Mouse (Mus musculus) mammary gland, adult 2 months (tissue): ENCODE measurements around the gene Rad51d. TPM values are rescaled to one million over a fixed set of nuclear protein-coding genes. Genes with fewer than 3 reads are reported as not detected.

Source experiments
- polyA plus RNA-seq: library from polyadenylated mRNA; depleted of rRNA; stranded (reverse); fragments of >200 nt; gene quantifications from 2 replicates; pipeline ENCODE4 v1.2.3, GENCODE M21; 2012; ENCODE audit warnings: low replicate concordance; rRNA removed

The Rad51d gene
- polyA plus RNA-seq = 19.5 and 19.6 TPM in 2 replicates

DNA sequence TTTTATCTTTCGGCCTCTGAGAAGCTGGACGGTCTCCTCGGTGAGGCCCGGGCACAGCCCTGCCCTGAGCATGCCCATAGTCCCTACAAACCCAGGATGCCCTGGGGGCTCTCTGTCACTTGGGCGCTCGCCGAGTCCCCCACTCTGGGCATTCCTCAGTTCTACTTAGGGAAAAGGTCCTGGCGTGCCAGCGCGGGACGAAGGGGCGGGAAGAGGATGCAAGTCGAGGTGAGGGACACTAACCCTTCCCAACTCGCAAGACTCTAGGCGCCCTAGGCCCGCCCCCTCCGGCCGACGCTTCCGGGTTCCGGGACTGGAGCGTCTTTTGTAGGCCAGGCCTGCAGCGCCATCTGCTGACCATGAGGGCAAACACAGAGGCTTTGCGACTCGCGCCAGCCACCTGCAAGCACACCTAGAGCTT lies at the start of gene Rad51d:
Gene Rad51d (minus strand): TSS at position 273 of the 421 bp plus-strand sequence.

DNA sequence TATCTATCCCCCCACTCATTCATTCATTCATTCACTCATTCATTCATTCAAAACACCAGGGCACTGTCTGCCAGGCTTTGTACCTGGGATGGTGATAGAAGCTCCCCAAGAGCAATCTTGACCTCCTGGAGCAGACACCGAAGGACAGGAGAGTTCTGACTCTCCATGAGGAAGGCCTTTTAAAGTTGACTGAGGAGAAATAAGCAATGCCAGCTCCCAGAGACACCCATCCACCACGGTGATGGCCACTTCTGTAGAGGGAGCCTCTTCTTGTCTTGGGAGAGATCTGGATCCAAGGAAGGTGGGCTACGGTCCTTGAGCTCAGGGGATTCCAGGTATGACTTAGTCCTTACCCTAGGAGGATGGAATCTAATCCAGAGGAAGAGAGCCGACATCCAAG lies 19.8 kb upstream of the Rad51d start, which contains the start of gene Unc45b:
Gene Unc45b (plus strand): TSS at position 301 of the 400 bp plus-strand sequence.

DNA sequence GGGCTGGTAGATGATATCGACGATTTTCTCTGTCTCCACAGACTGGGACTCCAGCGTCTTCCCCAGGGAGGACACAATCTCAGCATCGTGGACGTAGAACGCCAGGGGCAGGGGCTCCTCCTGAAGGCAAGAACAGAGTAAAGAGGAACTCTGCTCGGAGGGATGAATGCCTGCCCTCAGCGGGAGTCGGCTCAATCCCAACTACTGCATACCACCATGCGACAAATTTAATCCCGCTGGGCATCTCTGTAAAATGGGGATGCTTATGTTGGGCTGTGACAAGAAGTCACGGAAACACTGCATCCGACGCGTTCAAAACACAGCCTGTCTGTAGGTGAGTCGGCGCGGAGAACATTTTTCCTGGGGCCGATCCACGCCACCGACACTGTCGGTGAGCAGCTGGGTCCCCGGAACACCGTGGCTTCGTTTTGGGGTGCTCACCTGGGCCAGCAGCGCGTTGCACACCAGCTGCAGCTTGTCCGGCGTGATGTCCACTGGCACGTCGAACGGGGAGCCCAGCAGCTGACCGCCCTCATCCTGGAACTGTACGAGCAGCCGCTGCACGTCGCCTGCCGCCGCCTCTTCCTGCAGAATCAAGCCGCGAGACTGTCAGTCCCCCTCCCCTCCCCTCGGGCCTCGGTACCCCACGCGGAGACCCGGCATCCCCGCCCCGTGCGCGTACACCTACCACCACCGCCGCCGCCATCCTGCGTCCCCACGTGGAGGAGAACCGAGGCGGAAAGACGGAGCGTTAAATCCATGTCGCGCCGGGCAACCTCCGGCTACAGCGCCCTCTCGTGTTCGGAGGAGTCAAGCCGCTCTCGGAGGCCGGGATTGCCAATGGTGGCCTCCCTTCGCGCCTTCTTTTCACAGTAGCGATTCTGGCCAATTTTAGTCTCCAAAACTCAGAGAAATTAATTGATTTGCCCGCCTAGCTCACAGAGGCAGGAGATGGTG lies 17.5 kb upstream of the Rad51d start, which contains the start of gene Nle1:
Gene Nle1 (minus strand): TSS at position 761 of the 957 bp plus-strand sequence.

DNA sequence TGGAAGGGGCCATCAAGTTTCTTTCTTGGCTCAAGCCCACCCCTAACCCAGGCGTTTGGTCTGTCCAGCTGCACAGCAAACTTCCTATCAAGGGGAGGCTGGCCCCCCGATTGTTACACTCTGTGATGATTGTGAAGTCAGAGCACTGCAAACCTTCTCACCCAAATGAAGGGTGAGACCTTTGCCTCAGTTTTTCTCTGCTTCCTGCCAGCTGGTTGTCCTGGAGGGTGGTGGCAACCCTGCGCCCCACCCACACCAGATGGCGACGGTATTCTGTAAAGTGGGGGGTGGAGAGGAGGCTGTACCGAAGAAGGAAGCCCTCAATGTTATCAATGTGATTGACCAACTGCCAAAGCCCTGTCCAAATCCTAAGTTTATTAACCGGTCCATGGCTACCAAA lies 1.5 kb upstream of the Rad51d start, which contains the start of gene Fndc8:
Gene Fndc8 (plus strand): TSS at position 189 of the 400 bp plus-strand sequence.

DNA sequence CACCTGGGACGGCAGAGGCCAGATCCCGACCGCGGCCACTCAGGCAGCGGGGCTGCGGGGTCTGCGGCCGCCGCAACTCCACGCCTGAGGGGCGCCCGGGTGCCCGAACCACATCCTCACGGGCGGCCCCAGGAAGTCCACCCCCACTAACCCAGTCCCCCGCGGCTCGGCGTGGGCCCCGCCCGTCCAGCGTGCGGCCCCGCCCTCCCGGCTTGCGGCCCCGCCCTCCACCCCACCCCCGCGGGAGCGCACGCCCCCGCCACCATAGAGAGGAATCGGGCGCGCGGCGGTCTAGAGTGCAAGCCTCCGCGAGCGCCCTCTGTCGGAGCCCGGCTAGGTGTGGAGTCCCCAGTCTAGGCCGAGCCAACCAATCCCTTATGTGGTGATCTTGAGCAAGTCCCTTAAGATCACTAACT lies 19.4 kb downstream of the Rad51d start, which contains the start of gene Rffl:
Gene Rffl (minus strand): TSS at position 180 of the 416 bp plus-strand sequence.

Other genes starting within 250 kb of the Rad51d start
- 0.16 and 0.33 TPM in 2 replicates for gene Cct6b, start 126.3 kb downstream of the Rad51d start, polyA plus RNA-seq
- gene Zfp830, start 126.3 kb downstream of the Rad51d start, polyA plus RNA-seq = 3.3 and 4.4 TPM in 2 replicates
- gene Lig3, start 109.5 kb downstream of the Rad51d start, polyA plus RNA-seq = 12.5 and 18.0 TPM in 2 replicates
- 12.6 and 19.4 TPM in 2 replicates for gene Rffl, start 19.4 kb downstream of the Rad51d start, polyA plus RNA-seq
- 2.0 and 2.5 TPM in 2 replicates for gene Fndc8, start 1.5 kb upstream of the Rad51d start, polyA plus RNA-seq
- 39.4 and 50.3 TPM in 2 replicates for gene Nle1, start 17.8 kb upstream of the Rad51d start, polyA plus RNA-seq
- gene Unc45b, start 19.9 kb upstream of the Rad51d start, polyA plus RNA-seq = 6.5 and 28.9 TPM in 2 replicates
- gene Slfn5, start 60.7 kb upstream of the Rad51d start, polyA plus RNA-seq = 12.2 and 27.0 TPM in 2 replicates
- gene Slfn9, start 101.2 kb upstream of the Rad51d start, polyA plus RNA-seq = 1.1 and 1.4 TPM in 2 replicates
- 2.3 and 3.7 TPM in 2 replicates for gene Slfn8, start 130.2 kb upstream of the Rad51d start, polyA plus RNA-seq
- gene Slfn2, start 174.5 kb upstream of the Rad51d start, polyA plus RNA-seq = 16.3 and 18.4 TPM in 2 replicates
- gene Slfn1, start 226.2 kb upstream of the Rad51d start, polyA plus RNA-seq = 11.5 and 11.9 TPM in 2 replicates